Mouse (Mus musculus) lung, embryonic 16.5 days (tissue): ENCODE data around the gene Acot8. TPM values are rescaled to one million over a fixed set of nuclear protein-coding genes. Genes with fewer than 3 reads are reported as not detected.

ENCODE experiments used
- ATAC-seq: fragments of 200-750 bp; cut with Nextera tagmentation; 2 replicates; pipeline ENCODE4 v1.8.0; 2017; ENCODE audit warnings: low read depth, mild to moderate bottlenecking, moderate library complexity
- H3K27ac ChIP-seq: fragments of 300-500 bp; sonication (generic); 2 replicates; pipeline ENCODE4 v1.5.1; 2014; ENCODE audit warnings: mild to moderate bottlenecking, control low read depth, low read length
- H3K27me3 ChIP-seq: fragments of 300-500 bp; sonication (generic); 2 replicates; pipeline ENCODE4 v1.6.1; 2014; ENCODE audit warnings: low read depth, low read length, mixed read lengths; ENCODE audit not compliant: control insufficient read depth, insufficient read depth
- H3K36me3 ChIP-seq: fragments of 300-500 bp; sonication (generic); 2 replicates; pipeline ENCODE4 v1.6.1; 2014; ENCODE audit warnings: low read length; ENCODE audit not compliant: control insufficient read depth, insufficient read depth
- H3K4me1 ChIP-seq: fragments of 300-500 bp; sonication (generic); replicated peaks from 2 replicates; pipeline ENCODE4 v1.6.1; 2014; ENCODE audit warnings: low read length, mixed read lengths; ENCODE audit not compliant: control insufficient read depth, insufficient read depth
- H3K4me2 ChIP-seq: fragments of 300-500 bp; sonication (generic); 2 replicates; pipeline ENCODE4 v1.6.1; 2014; ENCODE audit warnings: low read depth, low read length, control low read depth
- H3K4me3 ChIP-seq: fragments of 300-500 bp; sonication (generic); 2 replicates; pipeline ENCODE4 v1.5.1; 2014; ENCODE audit warnings: mild to moderate bottlenecking, low read length, control low read depth
- H3K9ac ChIP-seq: fragments of 300-500 bp; sonication (generic); 2 replicates; pipeline ENCODE4 v1.6.1; 2014; ENCODE audit warnings: low read length, control low read depth
- H3K9me3 ChIP-seq: fragments of 300-500 bp; sonication (generic); 2 replicates; pipeline ENCODE4 v1.6.1; 2016; ENCODE audit warnings: low read length; ENCODE audit not compliant: control insufficient read depth
- WGBS: fragments of 180-500 bp; shearing (Covaris S2); extraction: QIAGEN DNeasy Blood & Tissue Kit; methylation state at CpG from one replicate; pipeline ENCODE4 v1.1.7; 2014; 5-methylcytosine and 5-hydroxymethylcytosine counted together
- polyA plus RNA-seq: library from polyadenylated mRNA; unstranded; fragments of >200 nt; fragmentation: Nextera tagmentation; extraction: Ambion mirVana; gene quantifications from 2 replicates; pipeline ENCODE4 v1.2.1, GENCODE M21; 2015

Acot8 gene
- polyA plus RNA-seq, 1 experiment from 2014 or later, result 21.9 TPM

DNA sequence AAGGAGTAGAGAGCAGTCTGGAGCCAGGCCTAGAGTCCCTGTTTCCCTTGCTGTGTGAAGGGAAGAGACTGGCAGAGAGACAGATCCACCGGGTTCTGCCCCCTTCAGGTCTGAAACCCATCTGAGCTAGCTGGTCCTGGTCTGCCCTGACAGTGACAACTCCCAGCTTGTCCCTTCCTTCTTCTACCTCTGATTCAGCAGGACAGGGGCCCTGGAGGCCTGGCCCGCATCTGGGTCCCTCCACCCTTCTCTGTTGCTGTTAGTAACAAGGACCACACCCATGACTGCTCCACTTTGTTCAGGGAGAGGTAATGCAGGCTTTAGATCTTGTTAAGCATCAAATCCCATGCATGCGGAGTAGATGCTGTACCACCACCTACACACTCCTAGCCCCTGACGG is 16.3 kb downstream of the Acot8 start:
- Histone ChIP-seq H3K9ac (no peak overlapping the region), H3K27me3 (no peaks in the 10 kb centered on the region), H3K27ac (no peak overlapping the region), H3K9me3 (no peaks in the 10 kb centered on the region), H3K4me3 (no peak overlapping the region), H3K4me1 (peaks cover 16% of the 10 kb centered on the region), H3K36me3 (peaks cover 16% of the 10 kb centered on the region), H3K4me2 (no peak overlapping the region)
- ATAC-seq, result no peak
- 60% methylated on average over 4 of the region's 4 CpGs for WGBS

DNA sequence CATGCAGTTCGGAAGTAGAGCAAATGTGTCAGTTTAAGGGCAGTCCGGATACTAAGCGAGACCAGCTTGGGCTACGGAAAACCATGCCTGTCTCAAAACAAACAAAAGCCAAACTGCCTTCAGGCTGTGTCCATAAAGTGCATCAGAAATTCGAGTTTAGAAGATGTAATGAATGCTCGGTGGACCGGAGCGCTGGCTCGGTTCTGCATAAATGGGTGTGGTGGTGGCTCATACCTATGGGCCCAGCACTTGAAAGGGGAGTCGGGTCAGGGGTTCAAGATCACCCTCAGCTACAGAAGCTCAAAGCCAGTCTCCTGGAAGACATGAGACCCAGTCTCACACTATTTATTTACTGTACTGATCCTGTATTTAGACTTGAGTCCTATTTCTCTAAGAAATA is 16.9 kb downstream of the Acot8 start:
- H3K36me3 ChIP-seq, result peaks cover 13% of the 10 kb centered on the region
- H3K9ac ChIP-seq, result no peak overlapping the region
- H3K27me3 ChIP-seq, result no peaks in the 10 kb centered on the region
- no peak overlapping the region for H3K27ac ChIP-seq
- ATAC-seq, result no peak
- H3K4me1 ChIP-seq, result peaks cover 16% of the 10 kb centered on the region
- H3K4me3 ChIP-seq, result no peak overlapping the region
- WGBS, result 76% methylated on average over 10 of the region's 10 CpGs
- no peak overlapping the region for H3K4me2 ChIP-seq
- no peaks in the 10 kb centered on the region for H3K9me3 ChIP-seq

DNA sequence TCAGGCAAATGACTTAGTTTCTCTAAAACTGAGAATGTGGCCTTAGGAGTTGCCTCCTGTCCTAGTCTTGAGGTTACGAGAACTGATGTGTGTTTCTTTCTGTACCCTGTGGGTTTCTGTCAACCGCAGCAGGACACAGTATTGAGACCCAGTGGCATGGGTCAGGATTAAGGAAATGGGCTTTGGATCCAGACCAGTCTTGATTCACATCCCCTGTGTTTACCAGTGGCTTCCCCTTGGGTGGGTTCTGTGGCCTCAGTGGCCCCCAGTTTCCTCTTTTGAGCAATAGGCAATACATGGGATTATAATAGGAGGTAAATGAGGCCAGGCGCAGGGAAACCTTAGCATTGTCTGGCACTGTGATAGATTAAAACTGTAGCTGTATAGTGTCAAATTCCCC is 17.6 kb downstream of the Acot8 start:
- peaks cover 16% of the 10 kb centered on the region for H3K4me1 ChIP-seq
- no peaks in the 10 kb centered on the region for H3K27me3 ChIP-seq
- H3K4me3 ChIP-seq, result peak overlapping the region; percentile 77
- H3K36me3 ChIP-seq, result peaks cover 5% of the 10 kb centered on the region; the same call in 1 of the 2 replicates
- WGBS, result 70% methylated on average over 3 of the region's 3 CpGs
- peak overlapping the region; percentile 96 for H3K27ac ChIP-seq
- H3K4me2 ChIP-seq, result peak overlapping the region; percentile 86
- no peak for ATAC-seq
- H3K9ac ChIP-seq, result peak overlapping the region; percentile 88
- H3K9me3 ChIP-seq, result no peaks in the 10 kb centered on the region

DNA sequence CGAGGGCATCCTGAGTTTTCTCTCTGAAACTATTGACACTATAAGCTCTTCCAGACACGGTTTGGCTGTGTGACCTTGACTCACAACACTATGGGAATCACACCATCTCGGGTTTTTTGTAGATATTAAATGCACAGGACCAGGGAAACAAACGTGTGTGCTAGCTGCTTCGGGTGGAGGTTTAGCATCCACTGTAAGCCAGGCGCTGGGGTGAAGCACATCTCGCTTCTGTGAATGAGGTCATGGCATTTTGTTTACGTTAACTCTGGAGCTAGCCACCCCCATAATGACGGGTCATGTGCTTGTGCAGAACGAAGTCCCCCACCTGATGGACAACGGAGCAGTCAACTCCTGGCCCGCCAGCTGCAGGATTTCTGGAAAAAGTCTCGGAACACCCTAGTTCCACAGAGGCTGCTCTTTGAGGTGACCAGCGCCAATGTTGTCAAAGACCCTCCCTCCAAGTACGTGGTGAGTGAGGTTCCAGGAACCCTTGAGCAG is 18.2 kb downstream of the Acot8 start:
- Histone ChIP-seq H3K36me3 (no peaks in the 10 kb centered on the region; the same call in 1 of the 2 replicates), H3K9ac (peak overlapping the region; percentile 88), H3K27ac (peak overlapping the region; percentile 96), H3K4me3 (peak overlapping the region; percentile 77), H3K27me3 (no peaks in the 10 kb centered on the region), H3K9me3 (no peaks in the 10 kb centered on the region), H3K4me2 (peak overlapping the region; percentile 86), H3K4me1 (peaks cover 16% of the 10 kb centered on the region)
- ATAC-seq, result peak; percentile 7; the same call in 1 of the 2 replicates
- WGBS, result 4% methylated on average over 15 of the region's 15 CpGs

DNA sequence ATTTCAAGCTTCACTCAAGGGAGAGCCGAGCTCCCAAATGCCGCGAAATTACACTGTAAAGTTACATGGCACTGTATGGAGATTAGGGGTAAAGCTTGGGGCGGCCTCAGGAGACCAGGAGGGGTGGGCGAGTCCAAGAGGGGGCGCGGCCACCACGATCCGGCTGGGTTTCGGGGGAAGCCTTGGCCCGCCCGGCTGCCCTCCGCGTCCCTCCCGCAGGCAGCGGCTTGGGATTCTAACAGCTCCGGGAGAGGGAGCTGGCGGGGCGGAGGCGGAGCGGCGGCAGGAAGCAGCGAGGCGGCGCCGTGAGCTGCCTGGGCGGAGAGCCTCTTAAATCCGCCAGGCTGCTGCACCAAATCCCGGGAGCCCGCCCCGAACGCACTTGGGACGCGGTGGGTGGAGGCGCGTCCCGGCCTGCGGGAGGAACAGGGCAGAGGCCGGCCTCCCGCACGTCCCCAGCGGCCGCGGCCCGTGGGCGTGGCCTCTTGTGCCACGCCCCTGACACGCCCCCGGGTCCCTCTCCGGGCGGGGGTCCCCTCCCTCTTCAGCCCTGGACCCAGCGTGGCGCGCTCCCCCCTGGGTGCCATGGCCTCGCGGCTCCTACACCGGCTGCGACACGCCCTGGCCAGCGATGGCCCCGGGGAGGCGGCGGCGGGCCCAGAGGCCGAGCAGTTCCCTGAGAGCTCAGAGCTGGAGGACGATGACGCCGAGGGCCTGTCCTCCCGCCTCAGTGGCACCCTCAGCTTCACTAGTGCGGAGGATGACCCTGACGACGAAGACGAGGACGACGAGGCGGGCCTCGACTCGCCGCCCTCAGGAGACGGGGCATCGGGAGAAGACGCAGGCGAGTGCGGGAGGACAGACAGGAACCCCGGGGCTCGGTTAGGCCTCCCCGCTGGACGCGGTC is 18.9 kb downstream of the Acot8 start, which contains the start of gene Snx21:
Gene Snx21 (plus strand): TSS at position 343 of the 907 bp plus-strand sequence.
- Histone ChIP-seq H3K27ac (peak within 1 kb of the TSS; percentile 96), H3K27me3 (no peaks in the 10 kb centered on the region), H3K9ac (peak within 1 kb of the TSS; percentile 88), H3K4me1 (peaks cover 16% of the 10 kb centered on the region), H3K36me3 (no peaks in the 10 kb centered on the region), H3K9me3 (no peaks in the 10 kb centered on the region), H3K4me2 (peak within 1 kb of the TSS; percentile 86), H3K4me3 (peak within 1 kb of the TSS; percentile 77)
- peak; percentile 96 for ATAC-seq
- under 1% methylated on average over 79 of the region's 89 CpGs for WGBS

DNA sequence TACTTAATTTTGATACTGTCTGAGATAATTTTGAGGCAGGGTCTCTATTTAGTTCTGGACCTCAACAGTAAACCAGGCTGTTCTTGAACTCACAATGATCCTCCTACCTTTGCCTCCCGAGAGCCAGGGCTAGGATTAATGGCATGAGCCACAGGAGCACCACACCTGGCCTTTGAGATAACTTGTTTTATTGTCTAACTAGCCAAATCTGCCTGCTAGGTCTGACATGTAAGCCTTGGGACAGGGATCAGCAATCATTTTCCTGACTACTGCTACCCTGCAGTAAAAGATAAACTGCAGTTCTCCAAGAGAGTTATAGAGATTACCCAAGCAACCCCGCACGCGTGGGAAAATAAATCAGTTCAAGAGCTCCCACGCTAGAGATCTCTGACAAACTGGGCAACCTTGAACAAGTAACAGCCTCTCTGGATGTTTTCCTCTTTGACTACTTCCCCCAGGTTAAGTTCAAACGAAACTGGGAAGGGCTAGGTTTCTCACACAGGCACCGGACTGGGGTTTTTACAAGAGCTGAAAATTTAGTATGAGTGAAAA is 19.7 kb downstream of the Acot8 start:
- peak overlapping the region; percentile 77 for H3K4me3 ChIP-seq
- no peaks in the 10 kb centered on the region for H3K9me3 ChIP-seq
- H3K36me3 ChIP-seq, result no peaks in the 10 kb centered on the region
- peaks cover 16% of the 10 kb centered on the region for H3K4me1 ChIP-seq
- 6% methylated on average over 7 of the region's 7 CpGs for WGBS
- peak overlapping the region; percentile 88 for H3K9ac ChIP-seq
- H3K27me3 ChIP-seq, result no peaks in the 10 kb centered on the region
- H3K4me2 ChIP-seq, result peak overlapping the region; percentile 86
- no peak for ATAC-seq
- peak overlapping the region; percentile 96 for H3K27ac ChIP-seq

DNA sequence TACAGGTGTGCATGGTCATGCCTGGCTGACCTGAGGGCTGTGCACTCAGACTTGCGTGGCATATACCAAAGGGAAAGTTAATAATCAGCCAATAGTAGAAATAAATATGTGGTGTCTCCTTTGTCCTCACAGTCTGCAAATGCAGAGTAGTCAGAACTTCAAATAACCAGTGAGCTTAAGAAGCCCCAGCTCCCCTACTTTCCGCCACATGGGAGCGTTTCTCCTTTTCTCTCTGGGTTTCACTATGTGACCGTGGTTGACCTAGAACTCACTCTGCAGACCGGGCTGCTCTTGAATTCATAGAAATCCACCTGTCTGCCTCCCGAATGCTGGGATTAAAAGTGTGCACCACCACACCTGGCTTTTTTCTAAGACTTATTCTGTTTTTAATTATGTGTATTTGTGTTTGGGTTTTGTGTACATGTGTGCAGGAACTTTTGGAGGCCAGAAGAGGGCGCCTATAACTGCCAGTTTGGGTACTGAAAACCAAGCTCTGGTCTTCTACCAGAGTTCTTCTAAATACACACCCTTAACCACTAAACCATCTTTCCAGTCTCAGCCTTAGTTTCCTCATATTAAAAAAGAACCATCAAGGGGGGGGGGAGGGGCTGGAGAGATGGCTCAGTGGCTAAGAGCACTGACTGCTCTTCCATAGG is 20.6 kb downstream of the Acot8 start:
- H3K4me1 ChIP-seq, result peaks cover 16% of the 10 kb centered on the region
- H3K4me2 ChIP-seq, result no peak overlapping the region
- no peaks in the 10 kb centered on the region for H3K9me3 ChIP-seq
- no peaks in the 10 kb centered on the region for H3K27me3 ChIP-seq
- no peaks in the 10 kb centered on the region for H3K36me3 ChIP-seq
- H3K9ac ChIP-seq, result no peak overlapping the region
- H3K4me3 ChIP-seq, result no peak overlapping the region
- H3K27ac ChIP-seq, result no peak overlapping the region
- ATAC-seq, result no peak
- whole genome bisulfite sequencing, result 74% methylated on average over 7 of the region's 7 CpGs

DNA sequence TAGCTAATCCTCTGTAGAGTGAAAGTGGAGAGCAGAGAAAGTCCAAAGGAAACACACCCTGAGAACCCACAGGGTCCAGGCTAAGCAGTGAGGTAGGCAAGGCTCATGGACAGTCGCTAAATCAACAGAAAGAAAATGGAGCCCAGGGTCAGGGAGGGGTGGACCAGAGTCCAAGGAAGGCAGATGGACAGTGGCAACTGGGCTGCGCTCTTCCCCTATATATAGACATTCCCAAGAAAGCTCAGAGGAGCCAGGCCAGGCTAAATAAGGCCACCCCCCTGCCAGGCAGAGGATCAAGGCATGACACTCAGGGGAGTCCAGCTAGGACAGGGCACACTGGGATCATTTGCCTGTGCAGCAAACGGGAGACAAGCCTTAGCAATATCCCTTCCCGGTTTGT is 22.8 kb downstream of the Acot8 start:
- peaks cover 11% of the 10 kb centered on the region for H3K4me1 ChIP-seq
- H3K27ac ChIP-seq, result no peak overlapping the region
- WGBS, result 65% methylated on average over 4 of the region's 4 CpGs
- no peak overlapping the region for H3K4me2 ChIP-seq
- H3K36me3 ChIP-seq, result no peaks in the 10 kb centered on the region
- no peaks in the 10 kb centered on the region for H3K9me3 ChIP-seq
- ATAC-seq, result no peak
- H3K9ac ChIP-seq, result no peak overlapping the region
- no peak overlapping the region for H3K4me3 ChIP-seq
- no peaks in the 10 kb centered on the region for H3K27me3 ChIP-seq
